21 mouse cellular contexts compared by ENCODE assay signal in the genomic region with DNA sequence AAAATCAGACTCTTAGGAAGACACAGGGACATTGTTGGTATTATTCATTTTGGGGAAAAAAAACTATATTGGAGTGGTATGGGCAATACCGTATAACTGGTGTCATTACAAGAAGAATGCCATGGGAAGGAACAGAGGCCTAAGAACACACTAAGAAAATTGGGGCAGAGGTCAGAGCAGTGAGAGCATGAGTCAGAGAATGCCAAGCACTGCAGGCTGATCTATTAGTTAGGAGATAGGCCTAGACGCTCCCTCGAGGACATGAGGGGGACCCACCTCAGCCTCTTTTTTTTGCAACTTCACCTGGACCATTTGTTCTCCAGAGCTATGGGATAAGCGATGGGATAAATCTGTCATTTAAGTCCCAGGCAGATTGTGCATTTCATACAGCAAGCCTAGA. TPM values are rescaled to one million over a fixed set of nuclear protein-coding genes. Genes with fewer than 3 reads are reported as not detected.
DNase-seq lines count a peak whose midpoint lies in the region; ATAC-seq lines count a peak whose summit lies in the region.
"Had no signal": no experiment of that assay in that cellular context is flagged by ENCODE, and none has a peak within 500 bp of the region (broad histone marks: within the 10 kb centered on the region; RNA-seq: fewer than 3 reads in every experiment).

No protein-coding gene starts in this region.

- DNase-seq in adrenal gland, adult (ENCODE audit: inconsistent age in 2 of 2, low spot score in 1 of 2) = peak; percentile 55 to 65
- no peak for DNase-seq in adrenal gland, postnatal 4 days (ENCODE audit: low spot score in 2 of 2)
- DNase-seq in adrenal gland, postnatal 14 days = peak; percentile 9
- DNase-seq in adrenal gland, postnatal 10 days = no peak
- DNase-seq in 3T3-L1 (ENCODE audit: low read depth, low spot score) = peak; percentile 36
- DNase-seq: cerebellum, adult 11 months; cerebellum, adult 18-20 months; cerebellum, adult 8-10 months; cerebellum, adult 9-11 months; cerebellum, postnatal 14 days; cerebellum, postnatal 36 days; embryo, embryonic 11 days; forebrain, postnatal 0 days had no signal

- no peak for ATAC-seq in activated CD4-positive, CD25-positive, alpha-beta regulatory T cell, adult 4 months
- ATAC-seq: forebrain, embryonic 13.5 days; forebrain, embryonic 15.5 days; forebrain, postnatal 0 days had no signal

RNA-seq across cellular contexts. Expression of a gene that starts 36.9 kb away (rescaled TPM):
- total RNA-seq in adrenal gland, postnatal 4 days (2021) = under 1 TPM; 0.45 to 0.68 TPM
- 0.26 and 0.41 TPM in 2 replicates for total RNA-seq in adrenal gland, postnatal 14 days (2021)
- under 1 TPM; 0.12 to 0.27 TPM for total RNA-seq in adrenal gland, postnatal 10 days (2021)
- polyA plus RNA-seq in activated CD4-positive, CD25-positive, alpha-beta regulatory T cell, adult 4 months (2017; shearing (Covaris generic)) = under 1 TPM in 1 of 2 experiments, not detected in 1; 0.26 TPM
- total RNA-seq: common myeloid progenitor, adult 5-6 weeks; gastrocnemius, adult 18-20 months; gastrocnemius, adult 8-10 months; MEL had no signal
- polyA plus RNA-seq: C2C12 had no signal

Comparison
In these comparisons a context has a peak if more than half of its experiments do, and no peak if none do; other contexts are left out.
1. DNase-seq: peak in adrenal gland, adult (2 of 2), adrenal gland, postnatal 14 days (single experiment) and 3T3-L1 (single experiment); none in adrenal gland, postnatal 4 days (0 of 2) and adrenal gland, postnatal 10 days (single experiment).